Mouse (Mus musculus): ENCODE data around the gene Hdac1. TPM values are rescaled to one million over a fixed set of nuclear protein-coding genes. Genes with fewer than 3 reads are reported as not detected.
"Not testable (repeated sequence)": the region's sequence is repeated elsewhere in the genome, so short reads cannot be mapped to it uniquely, and the experiment has no call there.

Gene Hdac1
- polyA plus RNA-seq, 1 experiment, result 96.7 TPM

DNA sequence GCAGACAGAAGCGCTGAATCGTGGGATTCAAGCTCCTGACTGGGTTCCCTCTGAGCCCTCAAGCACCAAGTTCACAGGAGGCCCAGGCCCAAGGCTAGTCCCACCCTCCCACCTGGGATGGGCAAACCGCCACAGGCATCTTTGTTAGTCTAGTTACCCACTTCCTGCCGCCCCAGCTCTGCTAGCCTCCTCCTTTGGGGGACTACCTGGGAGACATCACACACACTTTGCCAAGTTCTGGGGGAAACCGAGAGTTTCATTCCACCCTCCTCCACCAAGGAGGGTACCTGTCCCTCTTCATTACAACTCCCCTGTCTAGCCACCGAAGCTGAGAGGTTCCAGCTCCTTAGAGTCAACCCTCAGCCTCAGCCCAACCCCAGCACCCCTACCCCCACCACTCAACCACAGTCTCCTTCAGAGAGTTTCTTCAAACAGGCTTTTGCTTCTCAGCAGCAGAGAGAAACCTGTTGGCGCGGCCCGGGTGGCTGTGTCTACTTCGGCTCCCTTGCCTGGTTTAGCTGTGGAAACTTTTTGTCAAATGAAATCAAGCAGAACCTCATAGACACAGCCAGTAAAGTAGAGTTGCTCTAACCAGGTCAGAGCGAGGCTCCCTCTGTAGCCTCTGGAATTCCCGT is 15.9 kb upstream of the Hdac1 start:
- no peaks in the 10 kb centered on the region for H3K36me3 ChIP-seq (ENCODE audit: control insufficient read depth, insufficient read depth)
- no peaks in the 10 kb centered on the region for H3K79me2 ChIP-seq (ENCODE audit: control insufficient read depth, insufficient read depth)
- H3K79me3 ChIP-seq (ENCODE audit: low read depth), result no peaks in the 10 kb centered on the region
- H3K4me3 ChIP-seq (ENCODE audit: insufficient read depth, poor library complexity, severe bottlenecking), result no peak overlapping the region
- TF ChIP-seq FOSL1 (IDR thresholded peaks at IDR 0.05; ENCODE audit: insufficient read depth, low read length, poor library complexity, severe bottlenecking) (no peak), CTCF (IDR thresholded peaks at IDR 0.05; ENCODE audit: control insufficient read depth, insufficient read depth, insufficient read length) (no peak), MYOG (IDR thresholded peaks at IDR 0.05; ENCODE audit: control insufficient read depth, extremely low read depth, insufficient read length) (no peak), MAX (IDR thresholded peaks at IDR 0.05) (no peak), CEBPB (IDR thresholded peaks at IDR 0.05; ENCODE audit: low read depth) (no peak), USF1 (IDR thresholded peaks at IDR 0.05; ENCODE audit: low read depth) (no peak), MYOD1 (IDR thresholded peaks at IDR 0.05; ENCODE audit: control insufficient read depth, insufficient read length, low read depth) (no peak)
- H3K27me3 ChIP-seq (ENCODE audit: control insufficient read depth, insufficient read depth, insufficient read length), result no peaks in the 10 kb centered on the region
- H3ac ChIP-seq (ENCODE audit: control insufficient read depth, insufficient read length, low read depth), result no peak overlapping the region

DNA sequence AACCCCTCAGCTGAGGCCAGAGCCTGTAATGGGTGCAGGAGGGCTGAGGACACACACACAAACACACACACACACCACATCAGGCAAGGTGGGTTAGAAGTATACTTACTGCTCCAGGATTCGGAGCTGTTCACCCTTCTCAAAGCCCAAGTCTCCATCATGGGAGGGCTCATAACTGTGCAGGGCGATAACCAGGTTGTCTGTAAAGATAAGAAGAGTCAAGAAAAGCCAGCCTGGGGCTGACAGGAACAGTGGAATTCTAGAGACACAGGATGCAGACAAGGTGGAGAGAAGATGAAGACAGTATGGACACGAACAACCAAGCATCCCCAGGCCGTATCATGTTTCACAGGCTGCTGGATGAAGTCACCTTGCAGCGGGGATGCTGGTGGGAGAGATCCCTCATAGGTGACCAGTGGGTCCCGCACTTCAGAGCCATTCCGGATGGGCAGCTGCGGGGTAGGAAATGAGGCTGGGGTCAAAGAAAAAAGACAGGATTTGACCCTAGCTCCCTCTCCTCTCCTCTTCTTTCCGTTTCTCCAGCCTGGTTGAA is 14.8 kb upstream of the Hdac1 start:
- Histone ChIP-seq H3K27me3 (ENCODE audit: control insufficient read depth, insufficient read depth, insufficient read length) (peaks cover 4% of the 10 kb centered on the region), H3K79me2 (ENCODE audit: control insufficient read depth, insufficient read depth) (no peaks in the 10 kb centered on the region), H3K79me3 (ENCODE audit: low read depth) (no peaks in the 10 kb centered on the region), H3ac (ENCODE audit: control insufficient read depth, insufficient read length, low read depth) (no peak overlapping the region), H3K36me3 (ENCODE audit: control insufficient read depth, insufficient read depth) (no peaks in the 10 kb centered on the region), H3K4me3 (ENCODE audit: insufficient read depth, poor library complexity, severe bottlenecking) (no peak overlapping the region)
- TF ChIP-seq MYOG (IDR thresholded peaks at IDR 0.05; ENCODE audit: control insufficient read depth, extremely low read depth, insufficient read length) (no peak), CTCF (IDR thresholded peaks at IDR 0.05; ENCODE audit: control insufficient read depth, insufficient read depth, insufficient read length) (no peak), MAX (IDR thresholded peaks at IDR 0.05) (no peak), USF1 (IDR thresholded peaks at IDR 0.05; ENCODE audit: low read depth) (no peak), FOSL1 (IDR thresholded peaks at IDR 0.05; ENCODE audit: insufficient read depth, low read length, poor library complexity, severe bottlenecking) (no peak), CEBPB (IDR thresholded peaks at IDR 0.05; ENCODE audit: low read depth) (no peak), MYOD1 (IDR thresholded peaks at IDR 0.05; ENCODE audit: control insufficient read depth, insufficient read length, low read depth) (no peak)

DNA sequence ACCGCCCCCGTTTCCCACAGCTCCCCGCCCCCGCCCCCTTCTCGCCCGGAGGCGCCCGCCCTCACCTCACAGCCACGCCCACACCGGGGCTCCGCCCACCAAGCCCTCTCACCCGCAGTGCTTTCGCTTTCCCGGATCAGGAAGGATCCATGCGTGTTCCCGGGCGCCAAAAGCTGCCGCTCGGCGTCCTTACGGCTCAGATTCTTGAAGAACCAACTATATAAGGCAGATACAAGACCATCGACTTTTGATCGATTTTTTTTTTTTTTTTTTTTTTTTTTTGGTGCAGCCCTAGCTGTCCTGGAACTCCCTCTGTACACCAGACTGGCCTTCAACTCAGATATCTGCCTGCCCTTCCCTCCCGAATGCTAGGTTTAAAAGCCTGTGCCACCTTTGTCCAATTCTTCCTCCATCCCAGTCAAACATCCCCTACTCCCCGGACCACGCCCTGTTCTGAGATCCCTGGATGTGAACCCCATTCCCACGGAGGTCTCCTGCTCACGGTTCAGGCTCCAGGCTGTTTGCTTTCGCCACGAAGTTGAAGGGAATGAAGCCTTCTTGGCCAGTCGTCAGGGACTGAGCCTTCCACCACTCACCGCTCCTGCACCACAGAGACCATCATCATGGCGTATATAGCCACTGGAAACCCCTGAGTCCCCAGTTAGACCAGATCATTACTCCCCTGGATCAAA is 14.2 kb upstream of the Hdac1 start:
- Histone ChIP-seq H3K4me3 (ENCODE audit: insufficient read depth, poor library complexity, severe bottlenecking) (peak overlapping the region; percentile 29), H3ac (ENCODE audit: control insufficient read depth, insufficient read length, low read depth) (peak overlapping the region; percentile 75)

DNA sequence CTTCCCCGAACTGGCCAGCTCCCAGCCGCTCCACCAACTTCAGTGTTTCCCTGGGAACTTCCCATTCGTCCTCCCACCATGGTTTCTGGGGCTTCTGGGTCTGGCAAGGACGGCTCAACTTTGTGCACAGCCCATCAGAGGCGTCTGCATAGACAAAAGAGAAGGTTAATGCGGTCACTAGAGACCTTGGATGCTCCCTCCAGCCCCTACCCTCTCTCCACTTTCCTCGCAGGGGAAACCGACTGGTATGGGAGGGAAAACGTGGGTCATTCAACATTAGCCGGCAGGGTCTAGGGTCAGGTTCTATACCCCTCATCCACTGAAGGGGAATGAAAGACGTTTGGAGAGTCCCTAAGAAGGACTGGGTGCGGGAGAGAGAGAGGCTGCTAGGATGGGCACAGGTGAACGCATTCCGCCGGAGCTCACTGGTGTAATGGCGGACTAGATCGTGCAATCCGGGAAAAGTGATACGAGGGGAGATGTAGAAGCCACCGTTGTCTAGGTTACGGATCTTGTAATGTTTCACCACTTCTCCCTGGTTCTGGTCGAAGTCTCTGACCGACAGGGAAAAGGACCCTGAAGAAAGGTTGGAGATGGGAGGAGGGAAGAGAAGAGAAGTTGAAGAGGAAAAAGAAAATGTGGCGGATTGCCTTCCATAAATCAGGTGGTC is 13.5 kb upstream of the Hdac1 start:
- H3K36me3 ChIP-seq (ENCODE audit: control insufficient read depth, insufficient read depth), result no peaks in the 10 kb centered on the region
- no peaks in the 10 kb centered on the region for H3K79me2 ChIP-seq (ENCODE audit: control insufficient read depth, insufficient read depth)
- H3ac ChIP-seq (ENCODE audit: control insufficient read depth, insufficient read length, low read depth), result no peak overlapping the region
- peaks cover 6% of the 10 kb centered on the region for H3K27me3 ChIP-seq (ENCODE audit: control insufficient read depth, insufficient read depth, insufficient read length)
- TF ChIP-seq CEBPB (IDR thresholded peaks at IDR 0.05; ENCODE audit: low read depth) (no peak), USF1 (IDR thresholded peaks at IDR 0.05; ENCODE audit: low read depth) (no peak), MYOG (IDR thresholded peaks at IDR 0.05; ENCODE audit: control insufficient read depth, extremely low read depth, insufficient read length) (no peak), FOSL1 (IDR thresholded peaks at IDR 0.05; ENCODE audit: insufficient read depth, low read length, poor library complexity, severe bottlenecking) (no peak)
- no peaks in the 10 kb centered on the region for H3K79me3 ChIP-seq (ENCODE audit: low read depth)
- peak overlapping the region; percentile 29 for H3K4me3 ChIP-seq (ENCODE audit: insufficient read depth, poor library complexity, severe bottlenecking)

More for the DNA sequence above, 14.2 kb upstream of the Hdac1 start:
- Histone ChIP-seq H3K79me3 (ENCODE audit: low read depth) (no peaks in the 10 kb centered on the region), H3K36me3 (ENCODE audit: control insufficient read depth, insufficient read depth) (no peaks in the 10 kb centered on the region), H3K27me3 (ENCODE audit: control insufficient read depth, insufficient read depth, insufficient read length) (peaks cover 6% of the 10 kb centered on the region), H3K79me2 (ENCODE audit: control insufficient read depth, insufficient read depth) (no peaks in the 10 kb centered on the region)
- TF ChIP-seq MYOD1 (IDR thresholded peaks at IDR 0.05; ENCODE audit: control insufficient read depth, insufficient read length, low read depth) (no peak), MAX (IDR thresholded peaks at IDR 0.05) (peak; percentile 41), MYOG (IDR thresholded peaks at IDR 0.05; ENCODE audit: control insufficient read depth, extremely low read depth, insufficient read length) (no peak)

DNA sequence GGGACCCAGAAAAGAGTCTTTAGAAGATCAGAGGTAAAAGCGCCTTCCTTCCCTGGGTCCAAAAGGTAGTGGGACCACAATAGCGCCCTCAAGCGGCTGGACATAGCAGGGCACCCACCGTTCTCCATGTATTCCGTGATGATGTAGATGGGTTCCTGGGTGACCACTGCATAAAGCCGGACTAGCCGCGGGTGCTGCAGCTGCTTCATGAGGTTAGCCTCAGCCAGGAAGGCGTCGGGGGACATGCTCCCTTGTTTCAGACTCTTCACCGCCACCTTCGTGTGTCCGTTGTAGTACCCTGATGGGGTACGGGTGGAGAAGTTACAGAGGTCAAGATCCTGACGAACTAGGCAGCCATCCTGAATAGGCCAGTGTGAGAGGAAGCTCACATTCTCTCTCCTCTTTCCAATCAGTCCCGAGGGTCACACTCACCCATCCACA is 12.9 kb upstream of the Hdac1 start:
- Histone ChIP-seq H3K36me3 (ENCODE audit: control insufficient read depth, insufficient read depth) (no peaks in the 10 kb centered on the region), H3K27me3 (ENCODE audit: control insufficient read depth, insufficient read depth, insufficient read length) (peaks cover 6% of the 10 kb centered on the region), H3K79me3 (ENCODE audit: low read depth) (no peaks in the 10 kb centered on the region), H3K4me3 (ENCODE audit: insufficient read depth, poor library complexity, severe bottlenecking) (no peak overlapping the region), H3ac (ENCODE audit: control insufficient read depth, insufficient read length, low read depth) (no peak overlapping the region), H3K79me2 (ENCODE audit: control insufficient read depth, insufficient read depth) (no peaks in the 10 kb centered on the region)
- TF ChIP-seq CTCF (IDR thresholded peaks at IDR 0.05; ENCODE audit: control insufficient read depth, insufficient read depth, insufficient read length), result peak; percentile 64
- no peak for TF ChIP-seq MYOD1 (IDR thresholded peaks at IDR 0.05; ENCODE audit: control insufficient read depth, insufficient read length, low read depth)

DNA sequence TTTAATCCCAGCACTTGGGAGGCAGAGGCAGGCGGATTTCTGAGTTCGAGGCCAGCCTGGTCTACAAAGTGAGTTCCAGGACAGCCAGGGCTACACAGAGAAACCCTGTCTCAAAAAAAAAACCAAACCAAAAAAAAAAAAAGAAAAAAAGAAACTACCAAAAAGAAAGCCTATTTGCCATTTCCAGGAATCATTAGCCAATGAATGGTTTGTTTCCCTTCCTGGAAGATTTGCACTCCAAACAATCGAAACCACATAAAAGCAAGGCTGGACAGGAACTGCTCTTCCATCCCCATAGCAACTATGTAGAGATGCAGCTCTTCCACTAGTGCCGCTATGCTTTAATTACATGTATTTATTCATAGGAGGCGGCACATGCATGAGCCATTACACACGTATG is 12.0 kb upstream of the Hdac1 start:
- not testable (repeated sequence) for H3K79me2 ChIP-seq (ENCODE audit: control insufficient read depth, insufficient read depth); H3K36me3 ChIP-seq (ENCODE audit: control insufficient read depth, insufficient read depth); H3ac ChIP-seq (ENCODE audit: control insufficient read depth, insufficient read length, low read depth); H3K4me3 ChIP-seq (ENCODE audit: insufficient read depth, poor library complexity, severe bottlenecking); H3K79me3 ChIP-seq (ENCODE audit: low read depth); H3K27me3 ChIP-seq (ENCODE audit: control insufficient read depth, insufficient read depth, insufficient read length)
